Mouse (Mus musculus) CH12.LX (cell line): ENCODE results near the gene Cep97. TPM values are rescaled to one million over a fixed set of nuclear protein-coding genes. Genes with fewer than 3 reads are reported as not detected.

Experiments
- DNase-seq: peaks from one replicate; pipeline ENCODE4 v3.0.0-alpha.2; 2013; ENCODE audit errors: extremely low read depth
- H3K27ac ChIP-seq: 2 replicates; pipeline ENCODE4 v1.5.1; 2012; ENCODE audit warnings: low read depth, mild to moderate bottlenecking, control low read depth, moderate library complexity; ENCODE audit not compliant: insufficient read depth
- H3K27me3 ChIP-seq: replicated peaks from 2 replicates; pipeline ENCODE3; 2012; ENCODE audit warnings: inconsistent platforms
- H3K36me3 ChIP-seq, 2 experiments: replicated peaks in 1 of 2; 2 replicates each; pipeline versions ENCODE3 to v1.6.1; 2012; ENCODE audit warnings: inconsistent platforms in 1 of 2, low read length in 1 of 2, mild to moderate bottlenecking in 1 of 2, mixed read lengths in 1 of 2, moderate library complexity in 1 of 2; ENCODE audit not compliant: control insufficient read depth in 1 of 2, insufficient read depth in 1 of 2
- H3K4me1 ChIP-seq, 2 experiments: 2 replicates each; pipeline ENCODE4 v1.6.1; 2012; ENCODE audit warnings: inconsistent platforms in 1 of 2, moderate library complexity in 1 of 2; ENCODE audit not compliant: insufficient read depth in 2 of 2, control insufficient read depth in 1 of 2
- H3K4me2 ChIP-seq: 2 replicates; pipeline ENCODE4 v1.6.1; 2012; ENCODE audit warnings: low read depth, mild to moderate bottlenecking, control low read depth; ENCODE audit not compliant: poor library complexity, insufficient read depth, severe bottlenecking
- H3K4me3 ChIP-seq, 3 experiments: fragments of 150-350 bp in 1 of 3; sonication (generic) in 1 of 3; replicated peaks in 1 of 3; 2 replicates each; pipeline versions ENCODE3 to v1.5.1; 2011 to 2012; ENCODE audit warnings: low read depth in 2 of 3, low read length in 2 of 3, mild to moderate bottlenecking in 2 of 3, moderate library complexity in 2 of 3, control low read depth in 1 of 3, improper control_type of control experiment in 1 of 3, inconsistent platforms in 1 of 3, mixed read lengths in 1 of 3; ENCODE audit not compliant: poor library complexity in 1 of 3
- H3K79me2 ChIP-seq: replicated peaks from 2 replicates; pipeline ENCODE4 v1.6.1; 2012; ENCODE audit warnings: mild to moderate bottlenecking, moderate library complexity; ENCODE audit not compliant: control insufficient read depth, poor library complexity, insufficient read depth, severe bottlenecking; ENCODE audit errors: extremely low read depth
- H3K9ac ChIP-seq: 2 replicates; pipeline ENCODE4 v1.6.1; 2012; ENCODE audit warnings: low read depth, mild to moderate bottlenecking, control low read depth, moderate library complexity; ENCODE audit not compliant: insufficient read depth
- H3K9me3 ChIP-seq: replicated peaks from 2 replicates; pipeline ENCODE3; 2012; ENCODE audit warnings: low read length, inconsistent platforms, mixed read lengths
- BHLHE40 ChIP-seq: IDR thresholded peaks from 2 replicates; pipeline ENCODE4 v1.6.1; 2011; ENCODE audit warnings: mild to moderate bottlenecking, low read depth, low read length, improper control_type of control experiment
- CHD1 ChIP-seq: IDR thresholded peaks from 2 replicates; pipeline ENCODE4 v1.6.1; 2012; ENCODE audit warnings: low read depth, low read length, improper control_type of control experiment, inconsistent platforms
- CHD2 ChIP-seq: IDR thresholded peaks from 2 replicates; pipeline ENCODE4 v1.6.1; 2011; ENCODE audit warnings: low read length, improper control_type of control experiment
- CTCF ChIP-seq, 2 experiments: IDR thresholded peaks in 1 of 2; conservative IDR thresholded peaks in 1 of 2; 2 replicates each; pipeline ENCODE4 v1.5.1; 2011 to 2012; ENCODE audit warnings: low read depth in 2 of 2, low read length in 2 of 2, improper control_type of control experiment in 1 of 2, inconsistent platforms in 1 of 2, mild to moderate bottlenecking in 1 of 2, moderate library complexity in 1 of 2
- E2F4 ChIP-seq: IDR thresholded peaks from 2 replicates; pipeline ENCODE4 v1.6.1; 2011; ENCODE audit warnings: low read depth, low read length, improper control_type of control experiment; ENCODE audit not compliant: insufficient replicate concordance
- ELF1 ChIP-seq: IDR thresholded peaks from 2 replicates; pipeline ENCODE4 v1.6.1; 2014; ENCODE audit warnings: low read depth, mild to moderate bottlenecking, inconsistent platforms, low read length, improper control_type of control experiment
- EP300 ChIP-seq: IDR thresholded peaks from 2 replicates; pipeline ENCODE4 v1.6.1; 2011; ENCODE audit warnings: low read length, improper control_type of control experiment
- ETS1 ChIP-seq: conservative IDR thresholded peaks from 2 replicates; pipeline ENCODE4 v1.6.1; 2012; ENCODE audit warnings: low read depth, mild to moderate bottlenecking, inconsistent platforms, low read length, improper control_type of control experiment, moderate library complexity
- GABPA ChIP-seq: IDR thresholded peaks from 2 replicates; pipeline ENCODE4 v1.6.1; 2012; ENCODE audit warnings: low read depth, low read length, improper control_type of control experiment, inconsistent platforms; ENCODE audit not compliant: insufficient replicate concordance
- HCFC1 ChIP-seq: IDR thresholded peaks from 2 replicates; pipeline ENCODE4 v1.6.1; 2012; ENCODE audit warnings: low read depth, mild to moderate bottlenecking, inconsistent platforms, low read length, improper control_type of control experiment
- IRF4 ChIP-seq: IDR thresholded peaks from 2 replicates; pipeline ENCODE4 v1.6.1; 2014; ENCODE audit warnings: low read depth, mild to moderate bottlenecking, inconsistent platforms, low read length, improper control_type of control experiment
- JUN ChIP-seq: IDR thresholded peaks from 2 replicates; pipeline ENCODE4 v1.6.1; 2011; ENCODE audit warnings: low read depth, mild to moderate bottlenecking, low read length, improper control_type of control experiment, moderate library complexity; ENCODE audit not compliant: insufficient read depth
- JUND ChIP-seq: conservative IDR thresholded peaks from 2 replicates; pipeline ENCODE4 v1.6.1; 2011; ENCODE audit warnings: low read depth, low read length, improper control_type of control experiment
- KAT2A ChIP-seq: IDR thresholded peaks from 2 replicates; pipeline ENCODE4 v1.6.1; 2012; ENCODE audit warnings: low read length, improper control_type of control experiment, inconsistent platforms; ENCODE audit not compliant: insufficient replicate concordance
- MAFK ChIP-seq: IDR thresholded peaks from 2 replicates; pipeline ENCODE4 v1.6.1; 2011; ENCODE audit warnings: low read length, improper control_type of control experiment; ENCODE audit not compliant: insufficient replicate concordance
- MAX ChIP-seq: IDR thresholded peaks from 2 replicates; pipeline ENCODE4 v1.6.1; 2011; ENCODE audit warnings: low read length, improper control_type of control experiment
- MAZ ChIP-seq: IDR thresholded peaks from 2 replicates; pipeline ENCODE4 v1.6.1; 2012; ENCODE audit warnings: low read depth, mild to moderate bottlenecking, inconsistent platforms, low read length, improper control_type of control experiment, moderate library complexity
- MEF2A ChIP-seq: IDR thresholded peaks from 2 replicates; pipeline ENCODE4 v1.6.1; 2014; ENCODE audit warnings: low read depth, mild to moderate bottlenecking, inconsistent platforms, low read length, improper control_type of control experiment, borderline replicate concordance
- MXI1 ChIP-seq: IDR thresholded peaks from 2 replicates; pipeline ENCODE4 v1.6.1; 2011; ENCODE audit warnings: mild to moderate bottlenecking, low read depth, low read length, improper control_type of control experiment
- MYC ChIP-seq: IDR thresholded peaks from 2 replicates; pipeline ENCODE4 v1.6.1; 2011; ENCODE audit warnings: low read depth, mild to moderate bottlenecking, improper control_type of control experiment, low read length
- NELFE ChIP-seq: IDR thresholded peaks from 2 replicates; pipeline ENCODE4 v1.6.1; 2011; ENCODE audit warnings: low read depth, low read length, improper control_type of control experiment
- NRF1 ChIP-seq: IDR thresholded peaks from 2 replicates; pipeline ENCODE4 v1.6.1; 2014; ENCODE audit warnings: low read depth, mild to moderate bottlenecking, inconsistent platforms, low read length, improper control_type of control experiment, moderate library complexity
- PAX5 ChIP-seq: IDR thresholded peaks from 2 replicates; pipeline ENCODE4 v1.6.1; 2012; ENCODE audit warnings: low read length, inconsistent platforms, mixed read lengths
- POLR2A ChIP-seq: IDR thresholded peaks from 2 replicates; pipeline ENCODE4 v1.6.1; 2011; ENCODE audit warnings: low read depth, mild to moderate bottlenecking, improper control_type of control experiment, low read length
- POLR2AphosphoS2 ChIP-seq: IDR thresholded peaks from 2 replicates; pipeline ENCODE4 v1.6.1; 2011; ENCODE audit warnings: low read depth, low read length, improper control_type of control experiment
- RAD21 ChIP-seq: IDR thresholded peaks from 2 replicates; pipeline ENCODE4 v1.6.1; 2011; ENCODE audit warnings: low read depth, mild to moderate bottlenecking, low read length, improper control_type of control experiment, moderate library complexity
- RCOR1 ChIP-seq: conservative IDR thresholded peaks from 2 replicates; pipeline ENCODE4 v1.6.1; 2012; ENCODE audit warnings: low read depth, mild to moderate bottlenecking, inconsistent platforms, low read length, improper control_type of control experiment
- SIN3A ChIP-seq: IDR thresholded peaks from 2 replicates; pipeline ENCODE4 v1.6.1; 2012; ENCODE audit warnings: low read length, improper control_type of control experiment, inconsistent platforms
- SMC3 ChIP-seq: IDR thresholded peaks from 2 replicates; pipeline ENCODE4 v1.6.1; 2011; ENCODE audit warnings: low read depth, low read length, improper control_type of control experiment
- TBP ChIP-seq: conservative IDR thresholded peaks from 2 replicates; pipeline ENCODE4 v1.6.1; 2011; ENCODE audit warnings: low read depth, low read length, improper control_type of control experiment
- TCF12 ChIP-seq: IDR thresholded peaks from 2 replicates; pipeline ENCODE4 v1.6.1; 2014; ENCODE audit warnings: low read depth, mild to moderate bottlenecking, inconsistent platforms, low read length, improper control_type of control experiment
- UBTF ChIP-seq: IDR thresholded peaks from 2 replicates; pipeline ENCODE4 v1.6.1; 2012; ENCODE audit warnings: low read depth, mild to moderate bottlenecking, inconsistent platforms, low read length, improper control_type of control experiment, moderate library complexity
- USF1 ChIP-seq: IDR thresholded peaks from 2 replicates; pipeline ENCODE4 v1.6.1; 2014; ENCODE audit warnings: low read depth, mild to moderate bottlenecking, inconsistent platforms, low read length, improper control_type of control experiment
- USF2 ChIP-seq: conservative IDR thresholded peaks from 2 replicates; pipeline ENCODE4 v1.6.1; 2011; ENCODE audit warnings: low read depth, low read length, improper control_type of control experiment
- ZC3H11A ChIP-seq: IDR thresholded peaks from 2 replicates; pipeline ENCODE4 v1.6.1; 2012; ENCODE audit warnings: low read depth, mild to moderate bottlenecking, inconsistent platforms, low read length, improper control_type of control experiment
- ZKSCAN1 ChIP-seq: IDR thresholded peaks from 2 replicates; pipeline ENCODE4 v1.6.1; 2012; ENCODE audit warnings: low read depth, inconsistent platforms, low read length, improper control_type of control experiment, borderline replicate concordance
- ZMIZ1 ChIP-seq: IDR thresholded peaks from 2 replicates; pipeline ENCODE4 v1.6.1; 2012; ENCODE audit warnings: low read depth, mild to moderate bottlenecking, inconsistent platforms, low read length, improper control_type of control experiment
- ZNF384 ChIP-seq: IDR thresholded peaks from 2 replicates; pipeline ENCODE4 v1.6.1; 2012; ENCODE audit warnings: low read depth, low read length, improper control_type of control experiment, inconsistent platforms
- dilution Hi-C: fragments of 300-500 bp; cut with MboI; formaldehyde crosslinking; loops from 2 replicates; pipeline ENCODE4 v1.14.3; 2020; ENCODE audit warnings: low sequenced_read_pairs; ENCODE audit not compliant: extremely low pct_unique_long_range_greater_than_20kb, extremely low pct_ligation_motif_present
- in situ Hi-C: fragments of 300-500 bp; cut with MboI; formaldehyde crosslinking; loops from 3 replicates; pipeline ENCODE4 v1.14.3; 2019; ENCODE audit warnings: low sequenced_read_pairs, low pct_ligation_motif_present, low pct_unique_long_range_greater_than_20kb, mixed read lengths
- polyA plus RNA-seq: library from polyadenylated mRNA; unstranded; fragments of >175 nt; gene quantifications from 2 replicates; pipeline ENCODE4 v1.2.1, GENCODE M21; 2012; ENCODE audit warnings: low read depth; ENCODE audit not compliant: insufficient read length
- total RNA-seq, 2 experiments: library from RNA; depleted of rRNA; stranded (reverse); fragments of 300-350 nt in 1 of 2; fragments of >200 nt in 1 of 2; gene quantifications; 2 replicates each; pipeline ENCODE4 v1.2.3; 2012 to 2014

Gene Cep97
- total and polyA plus RNA-seq, 3 experiments, result 19.2 to 27.5 (median 24.9) TPM

DNA sequence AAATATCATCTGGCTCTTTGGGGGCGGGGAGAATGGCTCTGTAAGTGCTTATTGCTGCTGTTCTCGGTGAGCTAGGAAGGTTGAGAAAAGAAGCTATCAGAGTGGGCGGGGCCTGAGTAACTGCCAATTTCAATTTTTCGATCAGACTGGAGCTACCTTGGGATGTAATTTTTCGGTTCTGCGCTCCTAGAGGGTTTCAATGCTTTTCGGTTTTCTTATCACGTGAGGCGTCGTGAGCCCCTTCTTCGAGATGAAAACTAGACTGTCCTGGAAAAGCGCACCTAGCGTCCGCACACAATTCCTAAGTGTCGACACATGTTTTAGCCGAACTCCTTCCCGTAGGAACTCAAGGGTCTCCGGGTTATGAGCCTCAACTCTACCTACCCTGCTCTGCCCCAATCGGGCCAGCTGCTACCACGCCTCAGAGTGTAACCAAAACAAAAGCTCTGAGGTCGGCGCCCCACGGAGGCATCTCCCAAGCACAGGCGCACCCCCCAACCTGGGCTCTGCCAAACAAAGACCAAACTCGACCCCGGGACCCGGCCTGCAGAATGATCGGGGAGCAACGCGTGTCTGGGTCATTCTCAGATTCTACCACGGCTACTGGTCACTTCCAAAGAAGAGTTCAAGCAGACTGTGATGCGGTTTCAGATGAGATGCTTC lies 843 bp downstream of the Cep97 start:
- peak; percentile 62 for DNase-seq
- H3K27ac ChIP-seq, result peak overlapping the region; percentile 5; the same call in 1 of the 2 replicates
- dilution Hi-C loops (no loop called here), in situ Hi-C loops (loop anchor here (25.0 kb wide), 1 partner anchor 778 kb away; the partner anchor contains the start of gene Tfg)
- H3K4me3 ChIP-seq, result peak overlapping the region; percentile 65 to 81 (median 71)
- H3K4me1 ChIP-seq, result peaks cover 0 to 14% of the 10 kb centered on the region in 2 experiments; a peak in 1 of 4 replicates
- H3K9ac ChIP-seq, result peak overlapping the region; percentile 69
- peaks cover 3% of the 10 kb centered on the region for H3K9me3 ChIP-seq
- H3K4me2 ChIP-seq, result peak overlapping the region; percentile 45
- H3K36me3 ChIP-seq, result peaks cover 10 to 27% of the 10 kb centered on the region in 2 experiments
- TF ChIP-seq JUND (no peak), CHD2 (0 out of 2 replicates have a peak, but pooled peaks have one; percentile 43), USF2 (peak; percentile 26; the same call in 1 of the 2 replicates), ETS1 (no peak), USF1 (peak; percentile 44), CTCF (conservative IDR thresholded peaks at IDR 0.05 in 1 of 2, IDR thresholded peaks at IDR 0.05 in 1 of 2; ENCODE audit: low read depth in 2 of 2, low read length in 2 of 2) (0 out of 4 replicates have a peak, but pooled peaks of 1 of the 2 experiments have one; percentile 9), MEF2A (no peak), KAT2A (no peak), MAZ (no peak), GABPA (no peak), UBTF (no peak), ZC3H11A (no peak), CHD1 (0 out of 2 replicates have a peak, but pooled peaks have one; percentile 45), POLR2A (no peak), E2F4 (no peak), MAFK (no peak), BHLHE40 (peak; percentile 86), SIN3A (peak; percentile 77), NELFE (peak; percentile 19; the same call in 1 of the 2 replicates), TBP (no peak), ZMIZ1 (no peak), TCF12 (no peak), JUN (no peak), ZKSCAN1 (no peak), IRF4 (0 out of 2 replicates have a peak, but pooled peaks have one; percentile 22), ELF1 (0 out of 2 replicates have a peak, but pooled peaks have one; percentile 16), SMC3 (no peak), EP300 (no peak), MXI1 (peak; percentile 58; the same call in 1 of the 2 replicates), RCOR1 (no peak), NRF1 (no peak), MYC (no peak), MAX (peak; percentile 73; the same call in 1 of the 2 replicates), ZNF384 (no peak), POLR2AphosphoS2 (no peak), RAD21 (no peak), PAX5 (no peak), HCFC1 (no peak)
- 0 out of 2 replicates have a peak, but pooled peaks cover 7% of the 10 kb centered on the region for H3K79me2 ChIP-seq
- no peaks in the 10 kb centered on the region for H3K27me3 ChIP-seq
